Mouse (Mus musculus) hindbrain, embryonic 13.5 days (tissue): ENCODE measurements at regions not wholly inside any gene's neighbourhood (a gene's known extent, or its start where the extent isn't known, plus 50 kb on each side); places are given as distances from the start of the nearest gene placed in this dataset.

Source experiments
- ATAC-seq: fragments of 200-750 bp; cut with Nextera tagmentation; 2 replicates; pipeline ENCODE4 v1.8.0; 2017; ENCODE audit warnings: moderate TSS enrichment; ENCODE audit not compliant: low FRiP score
- H3K27ac ChIP-seq: fragments of 300-500 bp; sonication (generic); 2 replicates; pipeline ENCODE4 v1.5.1; 2015; ENCODE audit warnings: inconsistent platforms, mild to moderate bottlenecking, moderate library complexity
- H3K27me3 ChIP-seq: fragments of 300-500 bp; sonication (generic); 2 replicates; pipeline ENCODE4 v1.6.1; 2015; ENCODE audit warnings: mild to moderate bottlenecking, inconsistent platforms
- H3K36me3 ChIP-seq: fragments of 300-500 bp; sonication (generic); 2 replicates; pipeline ENCODE4 v1.6.1; 2015; ENCODE audit warnings: mild to moderate bottlenecking, inconsistent platforms
- H3K4me1 ChIP-seq: fragments of 300-500 bp; sonication (generic); replicated peaks from 2 replicates; pipeline ENCODE4 v1.6.1; 2015; ENCODE audit warnings: inconsistent platforms
- H3K4me2 ChIP-seq: fragments of 300-500 bp; sonication (generic); 2 replicates; pipeline ENCODE4 v1.6.1; 2015; ENCODE audit warnings: inconsistent platforms, mild to moderate bottlenecking, moderate library complexity
- H3K4me3 ChIP-seq: fragments of 300-500 bp; sonication (generic); 2 replicates; pipeline ENCODE4 v1.5.1; 2015; ENCODE audit warnings: mild to moderate bottlenecking, inconsistent platforms
- H3K9ac ChIP-seq: fragments of 300-500 bp; sonication (generic); 2 replicates; pipeline ENCODE4 v1.6.1; 2015; ENCODE audit warnings: mild to moderate bottlenecking, inconsistent platforms
- H3K9me3 ChIP-seq: fragments of 300-500 bp; sonication (generic); 2 replicates; pipeline ENCODE4 v1.6.1; 2016; ENCODE audit warnings: inconsistent platforms
- WGBS: fragments of 180-500 bp; shearing (Covaris S2); methylation state at CpG from one replicate; pipeline ENCODE4 v1.1.7; 2015; 5-methylcytosine and 5-hydroxymethylcytosine counted together

GRCm38 (mm10) chr15:31869673-31870417 lies 268.2 kb downstream of the Fam173b start:
- peaks cover 8% of the 10 kb centered on the region for H3K4me1 ChIP-seq
- ATAC-seq = no peak
- no peak overlapping the region for H3K9ac ChIP-seq
- no peak overlapping the region for H3K4me3 ChIP-seq
- H3K9me3 ChIP-seq = no peaks in the 10 kb centered on the region
- H3K36me3 ChIP-seq = no peaks in the 10 kb centered on the region
- H3K27me3 ChIP-seq = no peaks in the 10 kb centered on the region
- H3K4me2 ChIP-seq = no peak overlapping the region
- no peak overlapping the region; the same call in 1 of the 2 replicates for H3K27ac ChIP-seq
- 57% methylated on average over 14 of the region's 14 CpGs for WGBS

GRCm38 (mm10) chr15:31875436-31875835 lies 273.8 kb downstream of the Fam173b start:
- H3K4me1 ChIP-seq = 0 out of 2 replicates have a peak, but pooled peaks cover under 1% of the 10 kb centered on the region
- H3K9ac ChIP-seq = no peak overlapping the region
- no peaks in the 10 kb centered on the region for H3K36me3 ChIP-seq
- H3K9me3 ChIP-seq = no peaks in the 10 kb centered on the region
- no peak overlapping the region for H3K4me3 ChIP-seq
- no peak for ATAC-seq
- no peaks in the 10 kb centered on the region for H3K27me3 ChIP-seq
- H3K4me2 ChIP-seq = no peak overlapping the region
- no peak overlapping the region for H3K27ac ChIP-seq
- WGBS = 84% methylated on average over 2 of the region's 2 CpGs

GRCm38 (mm10) chr15:31880479-31880878 lies 278.8 kb downstream of the Fam173b start:
- Histone ChIP-seq H3K4me2 (no peak overlapping the region), H3K9ac (no peak overlapping the region), H3K9me3 (no peaks in the 10 kb centered on the region), H3K36me3 (no peaks in the 10 kb centered on the region), H3K4me3 (no peak overlapping the region), H3K27ac (no peak overlapping the region), H3K27me3 (no peaks in the 10 kb centered on the region), H3K4me1 (0 out of 2 replicates have a peak, but pooled peaks cover 4% of the 10 kb centered on the region)
- ATAC-seq = 0 out of 2 replicates have a peak, but pooled peaks have one; percentile 40
- WGBS = 89% methylated on average over 9 of the region's 9 CpGs

GRCm38 (mm10) chr15:31882331-31882730 lies 280.7 kb downstream of the Fam173b start:
- Histone ChIP-seq H3K9ac (no peak overlapping the region), H3K4me1 (0 out of 2 replicates have a peak, but pooled peaks cover 4% of the 10 kb centered on the region), H3K4me3 (no peak overlapping the region), H3K27ac (no peak overlapping the region), H3K9me3 (no peaks in the 10 kb centered on the region), H3K36me3 (no peaks in the 10 kb centered on the region), H3K27me3 (no peaks in the 10 kb centered on the region), H3K4me2 (no peak overlapping the region)
- 66% methylated on average over 5 of the region's 5 CpGs for WGBS
- ATAC-seq = no peak

GRCm38 (mm10) chr15:31883516-31883915 lies 281.9 kb downstream of the Fam173b start:
- H3K4me3 ChIP-seq = no peak overlapping the region
- no peak overlapping the region for H3K9ac ChIP-seq
- H3K9me3 ChIP-seq = no peaks in the 10 kb centered on the region
- no peak overlapping the region for H3K4me2 ChIP-seq
- 76% methylated on average over 9 of the region's 9 CpGs for WGBS
- no peaks in the 10 kb centered on the region for H3K36me3 ChIP-seq
- no peak for ATAC-seq
- H3K27ac ChIP-seq = no peak overlapping the region
- H3K4me1 ChIP-seq = 0 out of 2 replicates have a peak, but pooled peaks cover 4% of the 10 kb centered on the region
- no peaks in the 10 kb centered on the region for H3K27me3 ChIP-seq

- 59% methylated on average over 13 of the region's 13 CpGs for WGBS
- no peak overlapping the region for H3K4me2 ChIP-seq
Observed at GRCm38 (mm10) chr15:31898904-31899650, 278.0 kb upstream of the Tas2r119 start.

GRCm38 (mm10) chr15:31900325-31900724 lies 276.8 kb upstream of the Tas2r119 start:
- Histone ChIP-seq H3K4me3 (no peak overlapping the region), H3K4me1 (peaks cover 4% of the 10 kb centered on the region; the same call in 1 of the 2 replicates), H3K36me3 (no peaks in the 10 kb centered on the region), H3K9me3 (no peaks in the 10 kb centered on the region), H3K4me2 (no peak overlapping the region), H3K27me3 (no peaks in the 10 kb centered on the region), H3K9ac (no peak overlapping the region), H3K27ac (no peak overlapping the region)
- ATAC-seq = no peak
- WGBS = 64% methylated on average over 4 of the region's 4 CpGs

More at GRCm38 (mm10) chr15:31898904-31899650, 278.0 kb upstream of the Tas2r119 start:
- peak; percentile 52; the same call in 1 of the 2 replicates for ATAC-seq
- no peaks in the 10 kb centered on the region for H3K9me3 ChIP-seq
- H3K27ac ChIP-seq = no peak overlapping the region
- peaks cover 4% of the 10 kb centered on the region; the same call in 1 of the 2 replicates for H3K4me1 ChIP-seq
- H3K36me3 ChIP-seq = no peaks in the 10 kb centered on the region
- no peak overlapping the region for H3K9ac ChIP-seq
- H3K27me3 ChIP-seq = no peaks in the 10 kb centered on the region
- no peak overlapping the region for H3K4me3 ChIP-seq

- no peak overlapping the region for H3K4me3 ChIP-seq
- H3K4me2 ChIP-seq = no peak overlapping the region
- H3K9ac ChIP-seq = no peak overlapping the region
- H3K36me3 ChIP-seq = no peaks in the 10 kb centered on the region
- no peaks in the 10 kb centered on the region for H3K9me3 ChIP-seq
- no peaks in the 10 kb centered on the region for H3K4me1 ChIP-seq
- H3K27ac ChIP-seq = no peak overlapping the region
- ATAC-seq = no peak
- no peaks in the 10 kb centered on the region for H3K27me3 ChIP-seq
- WGBS = 86% methylated on average over 9 of the region's 9 CpGs
Observed at GRCm38 (mm10) chr15:31908432-31908831, 268.7 kb upstream of the Tas2r119 start.

- H3K36me3 ChIP-seq = no peaks in the 10 kb centered on the region
- H3K9me3 ChIP-seq = no peaks in the 10 kb centered on the region
- H3K27me3 ChIP-seq = no peaks in the 10 kb centered on the region
- no peak for ATAC-seq
- no peak overlapping the region for H3K4me2 ChIP-seq
- H3K4me1 ChIP-seq = no peaks in the 10 kb centered on the region
- no peak overlapping the region for H3K27ac ChIP-seq
- no peak overlapping the region for H3K9ac ChIP-seq
- H3K4me3 ChIP-seq = no peak overlapping the region
- WGBS = 94% methylated on average over 3 of the region's 3 CpGs
Observed at GRCm38 (mm10) chr15:31911978-31912377, 265.1 kb upstream of the Tas2r119 start.

GRCm38 (mm10) chr15:31921485-31921884 lies 255.6 kb upstream of the Tas2r119 start:
- Histone ChIP-seq H3K9ac (no peak overlapping the region), H3K4me1 (no peaks in the 10 kb centered on the region), H3K4me2 (no peak overlapping the region), H3K9me3 (no peaks in the 10 kb centered on the region), H3K27me3 (no peaks in the 10 kb centered on the region), H3K36me3 (no peaks in the 10 kb centered on the region), H3K4me3 (no peak overlapping the region), H3K27ac (no peak overlapping the region)
- no peak for ATAC-seq
- WGBS = 88% methylated on average over 3 of the region's 3 CpGs

- Histone ChIP-seq H3K4me3 (no peak overlapping the region), H3K27me3 (no peaks in the 10 kb centered on the region), H3K4me2 (no peak overlapping the region), H3K9me3 (no peaks in the 10 kb centered on the region), H3K36me3 (no peaks in the 10 kb centered on the region), H3K9ac (no peak overlapping the region), H3K4me1 (no peaks in the 10 kb centered on the region), H3K27ac (no peak overlapping the region)
- ATAC-seq = no peak
- 89% methylated on average over 4 of the region's 4 CpGs for WGBS
Observed at GRCm38 (mm10) chr15:31960301-31960700, 216.8 kb upstream of the Tas2r119 start.

- 67% methylated on average over 2 of the region's 2 CpGs for WGBS
- H3K27me3 ChIP-seq = no peaks in the 10 kb centered on the region
- ATAC-seq = no peak
Observed at GRCm38 (mm10) chr15:31961963-31962362, 215.1 kb upstream of the Tas2r119 start.

More at GRCm38 (mm10) chr15:31961963-31962362, 215.1 kb upstream of the Tas2r119 start:
- Histone ChIP-seq H3K4me2 (no peak overlapping the region), H3K9ac (no peak overlapping the region), H3K9me3 (no peaks in the 10 kb centered on the region), H3K36me3 (no peaks in the 10 kb centered on the region), H3K27ac (no peak overlapping the region), H3K4me1 (no peaks in the 10 kb centered on the region), H3K4me3 (no peak overlapping the region)
